Mouse (Mus musculus): Measurements from ENCODE around the gene Ubxn11. TPM values are rescaled to one million over a fixed set of nuclear protein-coding genes. Genes with fewer than 3 reads are reported as not detected.

Ubxn11 gene
- polyA plus RNA-seq, 1 experiment from 2014 or later = 0.88 TPM

DNA sequence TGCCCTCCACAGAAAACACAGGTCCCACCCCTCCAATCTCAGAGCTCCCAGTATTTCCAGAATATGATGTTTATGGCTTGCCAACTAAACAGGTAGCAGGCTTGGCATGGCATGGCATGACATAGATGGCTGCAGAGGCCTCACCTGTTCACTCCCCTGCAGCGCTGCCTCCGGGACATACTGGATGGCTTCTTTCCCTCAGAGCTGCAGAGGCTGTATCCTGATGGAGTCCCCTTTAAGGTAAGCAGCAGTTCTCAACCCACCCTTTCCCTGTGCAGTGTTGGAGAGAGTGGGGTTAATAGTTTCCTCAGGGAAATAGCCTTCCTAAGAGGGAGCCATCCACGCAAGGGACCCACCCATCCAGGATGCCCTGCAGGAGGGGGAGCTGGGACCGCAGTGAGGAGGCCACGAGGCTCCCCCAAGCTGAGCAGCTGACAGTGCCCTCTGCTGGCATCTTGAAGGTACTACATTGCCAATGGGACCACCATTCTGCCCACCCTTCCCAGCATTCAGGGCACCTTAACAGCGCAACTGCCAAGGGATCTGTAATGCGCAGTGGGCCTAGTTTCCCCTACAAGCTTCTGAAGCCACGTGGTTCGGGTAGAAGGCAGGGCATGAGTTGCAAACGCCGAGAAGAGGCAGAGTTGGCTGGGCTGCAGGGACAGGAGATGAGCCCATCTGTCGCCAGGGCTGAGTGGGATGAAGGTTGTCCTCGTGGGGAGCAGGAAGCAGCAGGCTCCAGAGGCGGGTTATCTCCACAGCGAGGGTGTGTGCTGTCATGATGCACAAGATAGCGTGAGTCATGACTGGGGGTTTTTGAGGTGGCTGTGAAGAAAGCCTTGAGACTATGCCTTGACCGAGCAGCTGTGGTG, 21.5 kb downstream of the Ubxn11 start:
- 15% methylated on average over 17 of the region's 17 CpGs for WGBS (ENCODE audit: insufficient replicate concordance)
- peaks cover 35% of the 10 kb centered on the region for H3K4me1 ChIP-seq (ENCODE audit: insufficient read depth)
- ATAC-seq (peak; percentile 14; the same call in 1 of the 2 replicates), DNase-seq (peak; percentile 64)
- no peak overlapping the region for H3K9ac ChIP-seq (replicated peaks)
- TF ChIP-seq EP300 (IDR thresholded peaks at IDR 0.05; ENCODE audit: low read depth) (no peak), CTCF (IDR thresholded peaks at IDR 0.05; ENCODE audit: low read depth) (peak; percentile 98)
- H3K27ac ChIP-seq (ENCODE audit: low read depth) = no peak overlapping the region
- no peak overlapping the region for H3K4me3 ChIP-seq (ENCODE audit: low read depth, low read length)
- H3K9me3 ChIP-seq (ENCODE audit: low read length) = no peaks in the 10 kb centered on the region
- H3K36me3 ChIP-seq (replicated peaks; ENCODE audit: insufficient read depth, low read length) = no peaks in the 10 kb centered on the region; the same call in 1 of the 2 replicates
- peak overlapping the region; percentile 31; the same call in 1 of the 2 replicates for H3K4me2 ChIP-seq (ENCODE audit: low read depth, low read length)
- no peaks in the 10 kb centered on the region for H3K27me3 ChIP-seq (ENCODE audit: insufficient read depth, low read length)

DNA sequence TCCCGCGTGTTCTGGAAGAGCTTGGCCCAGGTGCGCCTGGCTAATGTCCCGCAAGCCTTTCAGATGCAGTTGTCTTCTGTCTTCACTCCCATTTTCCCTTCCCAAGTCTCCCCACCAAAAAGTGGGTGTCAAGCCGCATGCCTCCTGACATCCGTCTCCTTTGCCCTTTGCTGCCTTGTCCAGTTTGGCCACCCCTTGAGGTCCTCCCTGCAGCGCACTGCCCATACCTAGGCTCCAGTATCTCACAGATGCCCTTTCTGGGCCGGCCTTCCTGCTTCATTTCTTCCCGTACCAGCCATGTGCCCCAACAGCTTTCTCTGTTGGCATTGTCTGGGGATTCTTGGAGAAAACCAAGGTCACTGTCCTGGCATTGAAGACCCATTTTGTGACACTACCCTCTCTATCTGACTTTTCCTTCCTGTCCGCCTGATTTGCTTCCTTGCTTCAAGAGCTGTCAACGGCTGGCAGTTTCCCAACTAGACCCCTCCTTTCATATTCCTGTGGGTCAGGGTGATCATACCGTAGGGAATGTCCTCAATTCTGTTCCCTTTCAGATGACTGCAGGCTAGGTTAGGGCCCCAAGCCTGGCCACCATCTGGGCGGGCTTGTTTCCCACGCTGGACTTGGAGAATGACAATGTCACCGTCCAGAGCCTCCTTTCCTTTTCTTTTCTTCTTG, 23.2 kb downstream of the Ubxn11 start:
- 78% methylated on average over 15 of the region's 15 CpGs for WGBS (ENCODE audit: insufficient replicate concordance)

DNA sequence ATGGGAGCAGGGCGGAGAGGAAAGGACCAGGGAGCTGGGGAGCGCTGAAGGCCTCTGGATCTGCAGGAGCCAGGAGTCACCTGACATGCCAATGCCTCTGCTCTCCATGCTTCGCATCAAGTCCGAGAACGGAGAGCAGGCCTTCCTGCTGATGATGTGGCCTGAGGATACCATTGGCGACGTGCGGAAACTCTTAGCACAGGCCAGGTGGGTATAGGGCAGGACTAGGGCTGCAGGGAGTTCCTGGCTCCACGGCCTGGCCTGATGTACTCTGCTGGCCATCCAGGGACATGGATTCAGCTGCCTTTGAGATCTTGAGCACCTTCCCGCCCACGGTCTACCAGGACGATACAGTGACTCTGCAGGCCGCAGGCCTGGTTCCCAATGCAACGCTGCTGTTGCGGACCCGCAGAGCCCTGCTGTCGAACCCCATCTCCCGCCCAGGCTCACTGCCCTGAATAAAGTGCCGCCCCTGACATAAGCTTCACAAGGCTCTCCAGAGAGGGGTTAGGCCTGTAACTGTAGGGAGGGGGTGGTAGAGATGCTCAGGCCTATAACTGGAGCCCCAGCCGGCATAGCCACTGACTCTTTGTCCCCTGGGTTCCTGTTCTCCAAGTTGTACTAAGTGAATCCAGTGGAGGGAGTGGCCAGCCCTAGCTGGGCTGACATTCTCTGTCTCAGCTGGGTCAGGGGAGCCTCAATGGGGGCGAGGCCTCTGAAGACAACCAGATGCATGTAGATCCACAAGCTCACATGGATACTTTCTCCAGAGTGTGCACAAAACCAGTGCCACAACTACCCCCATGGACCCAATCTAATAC, 24.1 kb downstream of the Ubxn11 start:
- TF ChIP-seq EP300 (IDR thresholded peaks at IDR 0.05; ENCODE audit: low read depth) (no peak), CTCF (IDR thresholded peaks at IDR 0.05; ENCODE audit: low read depth) (no peak)
- no peaks in the 10 kb centered on the region for H3K27me3 ChIP-seq (ENCODE audit: insufficient read depth, low read length)
- WGBS (ENCODE audit: insufficient replicate concordance) = 87% methylated on average over 21 of the region's 21 CpGs
- peaks cover 46% of the 10 kb centered on the region for H3K4me1 ChIP-seq (ENCODE audit: insufficient read depth)
- H3K4me3 ChIP-seq (ENCODE audit: low read depth, low read length) = no peak overlapping the region
- peak overlapping the region; percentile 84; the same call in 1 of the 2 replicates for H3K4me2 ChIP-seq (ENCODE audit: low read depth, low read length)
- no peak for ATAC-seq
- no peak overlapping the region for H3K9ac ChIP-seq (replicated peaks)
- DNase-seq = peak; percentile 15
- peaks cover 7% of the 10 kb centered on the region for H3K36me3 ChIP-seq (replicated peaks; ENCODE audit: insufficient read depth, low read length)
- no peak overlapping the region for H3K27ac ChIP-seq (ENCODE audit: low read depth)
- H3K9me3 ChIP-seq (ENCODE audit: low read length) = no peaks in the 10 kb centered on the region

More for the DNA sequence above, 23.2 kb downstream of the Ubxn11 start:
- Histone ChIP-seq H3K9ac (replicated peaks) (no peak overlapping the region), H3K4me3 (ENCODE audit: low read depth, low read length) (no peak overlapping the region), H3K4me1 (ENCODE audit: insufficient read depth) (peaks cover 39% of the 10 kb centered on the region), H3K36me3 (replicated peaks; ENCODE audit: insufficient read depth, low read length) (no peaks in the 10 kb centered on the region; the same call in none of the 2 replicates), H3K4me2 (ENCODE audit: low read depth, low read length) (no peak overlapping the region), H3K27ac (ENCODE audit: low read depth) (no peak overlapping the region), H3K9me3 (ENCODE audit: low read length) (no peaks in the 10 kb centered on the region), H3K27me3 (ENCODE audit: insufficient read depth, low read length) (no peaks in the 10 kb centered on the region)
- DNase-seq (peak; percentile 15), ATAC-seq (no peak)
- TF ChIP-seq CTCF (IDR thresholded peaks at IDR 0.05; ENCODE audit: low read depth) = no peak
- no peak for TF ChIP-seq EP300 (IDR thresholded peaks at IDR 0.05; ENCODE audit: low read depth)

DNA sequence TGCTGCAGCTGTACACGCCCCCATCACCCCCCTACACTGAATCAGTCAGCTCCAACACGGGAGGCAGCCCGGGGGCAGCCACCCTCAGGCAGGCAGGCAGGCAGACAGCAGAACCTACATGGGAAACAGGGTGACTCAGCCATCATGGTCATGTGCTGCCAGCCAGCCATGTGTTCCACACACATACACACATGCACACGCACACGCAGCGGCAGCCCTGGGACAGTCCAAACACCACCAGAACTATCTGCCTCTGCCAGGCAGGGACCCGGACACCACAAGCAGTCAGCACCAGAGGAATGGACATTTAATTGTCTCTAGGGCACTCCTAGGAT, 24.7 kb downstream of the Ubxn11 start:
- peaks cover 46% of the 10 kb centered on the region for H3K4me1 ChIP-seq (ENCODE audit: insufficient read depth)
- 78% methylated on average over 7 of the region's 7 CpGs for WGBS (ENCODE audit: insufficient replicate concordance)
- no peaks in the 10 kb centered on the region for H3K27me3 ChIP-seq (ENCODE audit: insufficient read depth, low read length)
- no peak for DNase-seq
- no peak for TF ChIP-seq CTCF (IDR thresholded peaks at IDR 0.05; ENCODE audit: low read depth)
- no peak for TF ChIP-seq EP300 (IDR thresholded peaks at IDR 0.05; ENCODE audit: low read depth)
- H3K4me2 ChIP-seq (ENCODE audit: low read depth, low read length) = peak overlapping the region; percentile 84
- H3K36me3 ChIP-seq (replicated peaks; ENCODE audit: insufficient read depth, low read length) = peaks cover 7% of the 10 kb centered on the region
- peak overlapping the region; percentile 85; the same call in 1 of the 2 replicates for H3K9ac ChIP-seq (replicated peaks)
- ATAC-seq = no peak
- H3K4me3 ChIP-seq (ENCODE audit: low read depth, low read length) = peak overlapping the region; percentile 63; the same call in 1 of the 2 replicates
- no peaks in the 10 kb centered on the region for H3K9me3 ChIP-seq (ENCODE audit: low read length)
- H3K27ac ChIP-seq (ENCODE audit: low read depth) = no peak overlapping the region

DNA sequence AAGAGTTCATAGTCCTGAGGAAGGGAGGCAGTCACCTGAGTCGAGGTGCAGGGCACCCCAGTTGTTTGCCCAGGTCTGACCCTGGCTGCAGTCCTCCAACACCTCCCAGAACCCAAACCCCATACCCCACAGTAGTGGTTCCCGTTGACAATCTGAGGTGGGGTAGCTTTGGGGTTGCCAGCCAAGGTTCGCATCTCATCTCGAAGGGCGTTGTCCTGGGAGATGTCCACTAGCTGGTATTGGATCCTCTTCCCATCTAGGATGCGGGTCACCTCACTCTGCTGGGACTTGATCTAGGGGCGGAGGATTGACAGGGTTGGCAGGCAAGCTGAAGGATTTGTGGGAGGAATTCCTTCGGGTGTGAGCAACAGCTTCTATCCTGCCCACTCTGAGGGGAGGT, 25.4 kb downstream of the Ubxn11 start:
- ATAC-seq (no peak), DNase-seq (no peak)
- H3K4me2 ChIP-seq (ENCODE audit: low read depth, low read length) = peak overlapping the region; percentile 84
- H3K36me3 ChIP-seq (replicated peaks; ENCODE audit: insufficient read depth, low read length) = peaks cover 7% of the 10 kb centered on the region
- H3K4me3 ChIP-seq (ENCODE audit: low read depth, low read length) = peak overlapping the region; percentile 63
- no peak overlapping the region for H3K27ac ChIP-seq (ENCODE audit: low read depth)
- H3K4me1 ChIP-seq (ENCODE audit: insufficient read depth) = peaks cover 46% of the 10 kb centered on the region
- H3K27me3 ChIP-seq (ENCODE audit: insufficient read depth, low read length) = no peaks in the 10 kb centered on the region
- H3K9ac ChIP-seq (replicated peaks) = peak overlapping the region; percentile 85
- no peaks in the 10 kb centered on the region for H3K9me3 ChIP-seq (ENCODE audit: low read length)
- TF ChIP-seq CTCF (IDR thresholded peaks at IDR 0.05; ENCODE audit: low read depth) (no peak), EP300 (IDR thresholded peaks at IDR 0.05; ENCODE audit: low read depth) (no peak)
- WGBS (ENCODE audit: insufficient replicate concordance) = 50% methylated on average over 8 of the region's 8 CpGs
